Mouse (Mus musculus): ENCODE measurements around the gene Bbs1. TPM values are rescaled to one million over a fixed set of nuclear protein-coding genes. Genes with fewer than 3 reads are reported as not detected.

The Bbs1 gene
- polyA plus RNA-seq, 1 experiment from 2014 or later: 1.8 TPM

Other genes starting within 250 kb of the Bbs1 start
- 0.62 and 0.66 TPM in 2 replicates for gene Gm960, start 208.0 kb downstream of the Bbs1 start, polyA plus RNA-seq (2015; fragmentation: Nextera tagmentation; extraction: Ambion mirVana)
- gene Sptbn2, start 195.5 kb downstream of the Bbs1 start, polyA plus RNA-seq (2015; fragmentation: Nextera tagmentation; extraction: Ambion mirVana): 0.14 and 0.31 TPM in 2 replicates
- 34.1 and 38.0 TPM in 2 replicates for gene Rbm4b, start 150.1 kb downstream of the Bbs1 start, polyA plus RNA-seq (2015; fragmentation: Nextera tagmentation; extraction: Ambion mirVana)
- gene Rbm4, start 112.7 kb downstream of the Bbs1 start, polyA plus RNA-seq (2015; fragmentation: Nextera tagmentation; extraction: Ambion mirVana): 57.1 and 58.7 TPM in 2 replicates
- gene Gm21992, start 95.0 kb downstream of the Bbs1 start, polyA plus RNA-seq (2015; fragmentation: Nextera tagmentation; extraction: Ambion mirVana): 16.2 and 23.9 TPM in 2 replicates
- gene Rbm14, start 95.0 kb downstream of the Bbs1 start, polyA plus RNA-seq (2015; fragmentation: Nextera tagmentation; extraction: Ambion mirVana): 54.0 and 55.3 TPM in 2 replicates
- 39.4 and 40.5 TPM in 2 replicates for gene Ccs, start 67.3 kb downstream of the Bbs1 start, polyA plus RNA-seq (2015; fragmentation: Nextera tagmentation; extraction: Ambion mirVana)
- 0.14 and 0.16 TPM in 2 replicates for gene Ccdc87, start 67.3 kb downstream of the Bbs1 start, polyA plus RNA-seq (2015; fragmentation: Nextera tagmentation; extraction: Ambion mirVana)
- gene Ctsf, start 51.5 kb downstream of the Bbs1 start, polyA plus RNA-seq (2015; fragmentation: Nextera tagmentation; extraction: Ambion mirVana): 35.0 and 42.0 TPM in 2 replicates
- 5.2 and 10.7 TPM in 2 replicates for gene Actn3, start 28.7 kb downstream of the Bbs1 start, polyA plus RNA-seq (2015; fragmentation: Nextera tagmentation; extraction: Ambion mirVana)
- gene Zdhhc24, start 28.0 kb downstream of the Bbs1 start, polyA plus RNA-seq (2015; fragmentation: Nextera tagmentation; extraction: Ambion mirVana): 9.1 and 10.5 TPM in 2 replicates
- 73.6 and 77.9 TPM in 2 replicates for gene Dpp3, start 21.7 kb upstream of the Bbs1 start, polyA plus RNA-seq (2015; fragmentation: Nextera tagmentation; extraction: Ambion mirVana)
- 0.51 and 0.85 TPM in 2 replicates for gene Peli3, start 36.5 kb upstream of the Bbs1 start, polyA plus RNA-seq (2015; fragmentation: Nextera tagmentation; extraction: Ambion mirVana)
- gene Mrpl11, start 55.5 kb upstream of the Bbs1 start, polyA plus RNA-seq (2015; fragmentation: Nextera tagmentation; extraction: Ambion mirVana): 88.9 and 94.5 TPM in 2 replicates
- 0.09 and 0.10 TPM in 2 replicates for gene Npas4, start 83.7 kb upstream of the Bbs1 start, polyA plus RNA-seq (2015; fragmentation: Nextera tagmentation; extraction: Ambion mirVana)
- 12.6 and 13.8 TPM in 2 replicates for gene Slc29a2, start 117.2 kb upstream of the Bbs1 start, polyA plus RNA-seq (2015; fragmentation: Nextera tagmentation; extraction: Ambion mirVana)
- 43.4 and 43.5 TPM in 2 replicates for gene B4gat1, start 132.2 kb upstream of the Bbs1 start, polyA plus RNA-seq (2015; fragmentation: Nextera tagmentation; extraction: Ambion mirVana)
- 2.6 and 2.7 TPM in 2 replicates for gene AC124502.3, start 132.3 kb upstream of the Bbs1 start, polyA plus RNA-seq (2015; fragmentation: Nextera tagmentation; extraction: Ambion mirVana)
- 29.7 and 29.9 TPM in 2 replicates for gene Brms1, start 134.7 kb upstream of the Bbs1 start, polyA plus RNA-seq (2015; fragmentation: Nextera tagmentation; extraction: Ambion mirVana)
- 1.8 and 2.2 TPM in 2 replicates for gene Rin1, start 143.9 kb upstream of the Bbs1 start, polyA plus RNA-seq (2015; fragmentation: Nextera tagmentation; extraction: Ambion mirVana)
- 21.1 and 23.4 TPM in 2 replicates for gene Cd248, start 161.4 kb upstream of the Bbs1 start, polyA plus RNA-seq (2015; fragmentation: Nextera tagmentation; extraction: Ambion mirVana)
- 3.2 and 4.6 TPM in 2 replicates for gene Tmem151a, start 178.9 kb upstream of the Bbs1 start, polyA plus RNA-seq (2015; fragmentation: Nextera tagmentation; extraction: Ambion mirVana)
- 94.1 and 98.6 TPM in 2 replicates for gene Yif1a, start 181.9 kb upstream of the Bbs1 start, polyA plus RNA-seq (2015; fragmentation: Nextera tagmentation; extraction: Ambion mirVana)
- 2.3 and 2.8 TPM in 2 replicates for gene Cnih2, start 191.9 kb upstream of the Bbs1 start, polyA plus RNA-seq (2015; fragmentation: Nextera tagmentation; extraction: Ambion mirVana)
- gene Rab1b, start 200.4 kb upstream of the Bbs1 start, polyA plus RNA-seq (2015; fragmentation: Nextera tagmentation; extraction: Ambion mirVana): 227 and 233 TPM in 2 replicates
- 19.3 and 22.7 TPM in 2 replicates for gene Klc2, start 211.9 kb upstream of the Bbs1 start, polyA plus RNA-seq (2015; fragmentation: Nextera tagmentation; extraction: Ambion mirVana)